ENCODE assay signal across 8 mouse cellular contexts in the genomic region with DNA sequence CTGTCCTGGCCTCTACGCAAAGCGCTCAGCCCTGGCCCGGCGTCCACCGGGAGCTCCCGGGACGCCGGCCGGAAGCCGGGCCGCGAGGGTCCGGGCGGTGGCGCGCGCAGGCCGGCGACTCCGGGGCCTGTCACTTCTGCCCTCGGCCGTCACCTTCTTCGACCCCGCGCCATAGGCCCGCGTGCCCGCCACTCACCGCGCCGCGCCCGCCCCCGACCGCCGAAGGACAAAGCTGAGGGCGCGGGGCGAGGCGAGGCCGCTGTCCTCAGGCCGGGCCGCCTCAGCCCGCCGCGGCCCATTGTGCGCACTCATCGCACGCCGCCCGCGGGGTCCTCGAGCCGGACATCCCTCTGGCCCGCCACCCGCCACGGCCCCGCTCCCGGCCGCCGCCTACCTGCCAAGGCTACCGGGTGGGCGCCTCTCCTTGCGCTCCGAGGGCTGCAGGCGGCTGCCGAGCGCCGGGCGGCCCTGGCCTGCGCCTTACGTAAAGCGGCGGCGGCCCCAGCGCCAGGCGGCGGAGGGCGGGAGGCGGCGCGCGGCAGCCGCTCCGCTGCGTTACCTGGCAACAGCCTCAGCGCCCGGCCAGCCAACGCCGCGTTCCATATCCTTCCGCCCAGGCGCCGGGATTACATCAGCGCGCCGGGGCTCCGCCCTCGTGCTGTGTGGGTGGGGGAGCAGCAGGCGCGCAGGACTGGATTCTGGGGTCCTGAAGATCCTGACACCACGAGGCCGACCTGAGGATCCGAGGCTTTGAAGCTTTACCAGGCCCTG. TPM values are rescaled to one million over a fixed set of nuclear protein-coding genes. Genes with fewer than 3 reads are reported as not detected.
A peak's percentile ranks its signal among the peaks of the same experiment; 100 is the strongest.
DNase-seq lines count a peak whose midpoint lies in the region; ATAC-seq lines count a peak whose summit lies in the region.

A gene (minus strand): TSS at position 564 of the 771 bp plus-strand sequence.

- H3K9ac ChIP-seq in hindbrain, embryonic 13.5 days = peak within 1 kb of the TSS; percentile 93

- H3K4me2 ChIP-seq in hindbrain, embryonic 13.5 days = peak within 1 kb of the TSS; percentile 80

- 0 out of 2 replicates have a peak, but pooled peaks cover 2% of the 10 kb centered on the region for H3K27me3 ChIP-seq in hindbrain, embryonic 13.5 days

- ATAC-seq in hindbrain, embryonic 13.5 days (ENCODE audit: low FRiP score) = peak; percentile 97

- H3K4me3 ChIP-seq in hindbrain, embryonic 13.5 days = peak within 1 kb of the TSS; percentile 83

- H3K36me3 ChIP-seq in hindbrain, embryonic 13.5 days = no peaks in the 10 kb centered on the region

- H3K9me3 ChIP-seq in hindbrain, embryonic 13.5 days = no peaks in the 10 kb centered on the region

- peaks cover 22% of the 10 kb centered on the region for H3K4me1 ChIP-seq in hindbrain, embryonic 13.5 days (replicated peaks)

- under 1% methylated on average over 97 of the region's 104 CpGs for WGBS in hindbrain, embryonic 13.5 days

- peak; percentile 95 for DNase-seq in NIH3T3 (ENCODE audit: low read depth)
- peak; percentile 96 to 97 for DNase-seq in cerebellum, postnatal 10 days
- peak; percentile 90 to 94 for DNase-seq in frontal cortex, postnatal 14 days (ENCODE audit: low spot score in 2 of 2)
- DNase-seq in layer of hippocampus, postnatal 25 days (ENCODE audit: extremely low spot score in 1 of 2, low spot score in 1 of 2) = peak; percentile 86 to 91
- DNase-seq in lung, postnatal 25 days (ENCODE audit: low spot score) = peak; percentile 93
- peak; percentile 96 for DNase-seq in retina, embryonic 14.5 days (ENCODE audit: low spot score)
- peak; percentile 96 for DNase-seq in thymus, postnatal 4 days

- peak within 1 kb of the TSS; percentile 96 for H3K27ac ChIP-seq in hindbrain, embryonic 13.5 days

RNA-seq across cellular contexts. Expression of the gene that starts here (rescaled TPM):
- polyA plus RNA-seq in hindbrain, embryonic 13.5 days (2015; fragmentation: Nextera tagmentation; extraction: Ambion mirVana) = 33.6 and 34.6 TPM in 2 replicates
- 100 to 1,000 TPM in 1 of 2 experiments, 10 to 100 TPM in 1; 87.8 to 107 TPM for total RNA-seq in layer of hippocampus, postnatal 25 days (2021)

Comparison
In these comparisons a context has a peak if more than half of its experiments do, and no peak if none do; other contexts are left out.
1. Peak in every context shown above with its lines: DNase-seq, ATAC-seq, H3K4me3 ChIP-seq and H3K27ac ChIP-seq.